Mouse (Mus musculus): ENCODE results near the gene Slc2a13. TPM values are rescaled to one million over a fixed set of nuclear protein-coding genes. Genes with fewer than 3 reads are reported as not detected.

Gene Slc2a13
- polyA plus RNA-seq, 1 experiment from 2014 or later = 2.2 TPM

DNA sequence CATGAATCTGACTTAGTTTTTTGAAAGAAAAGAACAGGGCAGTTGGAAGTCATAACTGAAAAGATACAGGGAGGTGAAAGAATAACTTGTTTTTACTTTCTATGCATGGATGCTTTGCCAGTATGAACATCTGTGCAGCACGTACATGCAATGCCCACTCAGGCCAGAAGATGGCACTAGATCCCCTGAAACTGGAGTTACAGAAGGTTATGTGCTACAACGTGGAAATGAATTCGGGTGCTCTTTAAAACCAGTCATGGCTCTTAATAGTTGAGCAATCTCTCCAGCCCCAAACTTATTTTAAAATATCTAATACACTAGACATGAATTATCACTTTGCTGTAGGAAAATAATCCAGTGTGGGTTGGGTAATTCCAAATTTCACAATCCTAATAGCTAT is 271.7 kb downstream of the Slc2a13 start:
- H3K36me3 ChIP-seq = no peaks in the 10 kb centered on the region
- H3K4me1 ChIP-seq = no peaks in the 10 kb centered on the region
- WGBS = 9% methylated on average over 3 of the region's 3 CpGs
- ATAC-seq (ENCODE audit: low FRiP score, low read depth) = no peak
- no peaks in the 10 kb centered on the region for H3K9me3 ChIP-seq
- no peak overlapping the region for H3K4me2 ChIP-seq (replicated peaks)
- H3K27ac ChIP-seq = no peak overlapping the region
- H3K27me3 ChIP-seq = 0 out of 2 replicates have a peak, but pooled peaks cover 7% of the 10 kb centered on the region
- no peak overlapping the region for H3K9ac ChIP-seq
- no peak overlapping the region for H3K4me3 ChIP-seq

DNA sequence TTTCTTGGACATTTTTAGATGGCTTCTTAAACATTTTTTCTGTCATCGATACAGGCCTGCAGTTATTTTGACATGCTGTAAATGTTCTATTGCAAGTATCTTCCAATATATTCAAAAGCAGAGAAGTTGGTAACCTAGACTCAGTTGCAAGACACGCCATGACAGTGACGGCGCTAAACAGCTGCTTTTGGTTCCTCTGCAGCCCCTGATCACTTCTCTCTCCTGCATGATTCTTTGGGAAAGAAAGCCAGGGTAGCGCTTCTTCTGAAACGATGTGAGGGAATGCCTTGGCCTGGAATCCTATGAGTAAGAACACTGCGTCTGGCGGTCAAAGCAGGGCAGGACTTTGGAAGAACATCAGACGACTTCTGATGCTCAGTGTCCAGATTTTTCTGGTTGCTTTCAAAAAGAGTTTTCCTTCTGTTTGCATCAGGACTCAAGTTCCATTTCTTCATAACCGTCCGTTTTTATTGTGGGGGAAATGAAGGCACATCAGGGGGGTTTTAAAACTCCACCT is 273.7 kb downstream of the Slc2a13 start:
- no peak overlapping the region for H3K4me2 ChIP-seq (replicated peaks)
- ATAC-seq (ENCODE audit: low FRiP score, low read depth) = no peak
- no peak overlapping the region for H3K4me3 ChIP-seq
- H3K4me1 ChIP-seq = no peaks in the 10 kb centered on the region
- H3K9ac ChIP-seq = no peak overlapping the region
- 72% methylated on average over 11 of the region's 11 CpGs for WGBS
- 0 out of 2 replicates have a peak, but pooled peaks cover 7% of the 10 kb centered on the region for H3K27me3 ChIP-seq
- no peak overlapping the region for H3K27ac ChIP-seq
- H3K36me3 ChIP-seq = no peaks in the 10 kb centered on the region
- H3K9me3 ChIP-seq = no peaks in the 10 kb centered on the region

DNA sequence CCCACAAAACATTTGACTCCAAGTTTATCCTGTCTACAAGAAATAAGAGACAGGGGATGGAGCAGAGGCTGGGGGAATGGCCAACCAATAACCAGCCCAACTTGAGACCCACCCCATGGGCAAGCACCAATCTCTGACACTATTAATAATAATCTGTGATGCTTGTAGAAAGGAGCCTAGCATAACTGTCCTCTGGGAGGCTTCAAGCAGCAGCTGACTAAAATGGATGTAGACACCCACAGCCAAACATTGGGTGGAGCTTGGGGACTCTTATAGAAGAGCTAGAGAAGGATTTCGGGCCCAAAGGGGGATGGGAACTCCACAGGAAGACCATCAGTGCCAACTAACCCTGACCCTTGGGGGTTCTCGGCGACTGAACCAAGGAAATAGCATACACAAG is 289.6 kb downstream of the Slc2a13 start:
- no peak overlapping the region for H3K4me3 ChIP-seq
- H3K4me2 ChIP-seq (replicated peaks) = no peak overlapping the region
- H3K4me1 ChIP-seq = no peaks in the 10 kb centered on the region
- 86% methylated on average over 3 of the region's 3 CpGs for WGBS
- no peaks in the 10 kb centered on the region for H3K27me3 ChIP-seq
- no peak overlapping the region for H3K9ac ChIP-seq
- ATAC-seq (ENCODE audit: low FRiP score, low read depth) = no peak
- H3K36me3 ChIP-seq = no peaks in the 10 kb centered on the region; the same call in 1 of the 2 replicates
- H3K27ac ChIP-seq = no peak overlapping the region
- H3K9me3 ChIP-seq = peaks cover 10% of the 10 kb centered on the region

DNA sequence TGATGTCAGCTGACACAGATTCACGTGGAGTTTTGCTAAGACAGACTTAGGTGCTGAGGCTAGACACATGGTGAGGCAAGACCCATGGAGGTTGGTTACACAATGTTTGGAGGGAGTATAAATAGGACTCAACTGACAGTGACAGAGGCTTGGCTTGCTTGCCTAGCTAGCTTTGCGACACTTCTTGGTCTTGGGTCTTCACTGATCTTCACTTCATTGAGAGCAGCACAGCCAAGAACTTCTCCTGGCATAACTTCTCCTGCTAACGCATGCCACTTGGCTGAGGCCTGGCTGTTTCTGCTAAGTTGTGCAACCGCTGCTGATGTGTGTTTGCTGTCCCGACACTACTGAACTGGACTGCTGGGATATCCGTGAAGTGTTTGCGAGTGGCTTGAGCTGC is 290.2 kb downstream of the Slc2a13 start:
- H3K9me3 ChIP-seq = peaks cover 6% of the 10 kb centered on the region
- no peaks in the 10 kb centered on the region; the same call in 1 of the 2 replicates for H3K36me3 ChIP-seq
- H3K27ac ChIP-seq = no peak overlapping the region
- no peak for ATAC-seq (ENCODE audit: low FRiP score, low read depth)
- H3K4me2 ChIP-seq (replicated peaks) = no peak overlapping the region
- WGBS = 88% methylated on average over 7 of the region's 7 CpGs
- H3K9ac ChIP-seq = no peak overlapping the region
- H3K27me3 ChIP-seq = no peaks in the 10 kb centered on the region
- no peak overlapping the region for H3K4me3 ChIP-seq
- no peaks in the 10 kb centered on the region for H3K4me1 ChIP-seq

DNA sequence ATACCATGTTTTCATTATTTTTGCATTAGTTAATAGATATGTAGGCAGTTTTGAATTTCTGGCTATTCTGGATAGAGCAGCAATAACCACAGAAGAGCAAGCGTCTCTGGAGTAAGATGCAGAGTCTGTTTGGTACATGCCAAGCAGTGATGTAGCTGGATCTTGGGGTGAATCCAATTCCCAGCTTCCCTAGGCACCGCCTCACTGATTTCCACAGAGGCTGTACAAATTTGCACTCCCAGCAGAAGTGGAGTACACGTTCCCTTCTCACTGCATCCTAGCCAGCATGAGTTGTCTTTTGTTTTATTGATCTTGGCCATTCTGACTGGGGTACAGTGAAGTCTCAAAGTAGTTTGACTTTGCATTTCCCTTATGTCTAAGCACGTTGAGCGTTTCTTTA is 291.5 kb downstream of the Slc2a13 start:
- Histone ChIP-seq H3K4me3 (no peak overlapping the region), H3K27me3 (no peaks in the 10 kb centered on the region), H3K27ac (no peak overlapping the region), H3K4me2 (replicated peaks) (no peak overlapping the region), H3K4me1 (no peaks in the 10 kb centered on the region), H3K36me3 (no peaks in the 10 kb centered on the region; the same call in 1 of the 2 replicates), H3K9me3 (no peaks in the 10 kb centered on the region), H3K9ac (no peak overlapping the region)
- ATAC-seq (ENCODE audit: low FRiP score, low read depth) = no peak
- WGBS = 90% methylated on average over 5 of the region's 5 CpGs

DNA sequence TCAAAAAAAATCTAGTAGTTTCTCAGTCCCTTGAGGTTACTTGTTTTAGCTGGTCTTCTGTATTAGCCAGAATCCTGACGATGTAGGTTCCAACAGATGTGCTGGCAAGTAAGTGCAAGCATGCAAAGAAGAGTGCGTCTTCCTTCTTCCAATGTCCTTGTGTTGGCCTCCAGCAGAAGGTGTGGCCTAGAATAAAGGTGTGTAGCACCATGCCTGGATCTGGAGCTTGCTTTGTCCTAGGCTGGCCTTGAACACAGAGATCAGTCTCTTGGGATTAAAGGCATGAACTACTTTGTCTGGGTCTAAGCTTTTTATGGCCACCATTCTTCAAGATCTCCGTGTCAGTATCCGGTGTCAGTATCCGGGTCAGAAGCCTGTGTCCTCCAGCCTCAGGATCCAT is 293.5 kb downstream of the Slc2a13 start:
- 87% methylated on average over 5 of the region's 5 CpGs for WGBS
- H3K27me3 ChIP-seq = no peaks in the 10 kb centered on the region
- no peaks in the 10 kb centered on the region for H3K9me3 ChIP-seq
- H3K27ac ChIP-seq = no peak overlapping the region
- H3K36me3 ChIP-seq = no peaks in the 10 kb centered on the region
- no peak overlapping the region for H3K4me3 ChIP-seq
- no peak overlapping the region for H3K4me2 ChIP-seq (replicated peaks)
- no peak for ATAC-seq (ENCODE audit: low FRiP score, low read depth)
- H3K9ac ChIP-seq = no peak overlapping the region
- H3K4me1 ChIP-seq = no peaks in the 10 kb centered on the region

DNA sequence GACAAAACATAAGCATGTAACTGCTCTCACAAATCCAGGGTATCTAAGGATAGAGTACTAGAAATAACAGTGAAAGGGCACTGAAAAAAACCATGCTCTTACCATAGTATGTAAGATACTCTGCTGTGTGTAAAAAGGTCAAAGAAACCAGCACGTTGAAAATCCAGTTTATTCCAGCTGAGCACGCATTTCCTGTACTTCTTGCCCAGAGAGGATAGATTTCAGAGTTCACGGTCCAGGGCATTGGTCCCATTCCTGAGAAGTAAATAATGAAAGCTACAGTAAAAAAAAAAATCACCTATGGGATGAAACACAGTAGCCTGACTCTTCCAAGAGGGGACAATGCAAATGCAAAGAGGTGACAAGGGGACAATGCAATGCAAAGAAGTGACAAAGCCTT is 297.1 kb downstream of the Slc2a13 start:
- Histone ChIP-seq H3K4me3 (no peak overlapping the region), H3K27ac (no peak overlapping the region), H3K9me3 (no peaks in the 10 kb centered on the region), H3K4me2 (replicated peaks) (no peak overlapping the region), H3K36me3 (0 out of 2 replicates have a peak, but pooled peaks cover 5% of the 10 kb centered on the region), H3K4me1 (no peaks in the 10 kb centered on the region), H3K27me3 (no peaks in the 10 kb centered on the region), H3K9ac (no peak overlapping the region)
- ATAC-seq (ENCODE audit: low FRiP score, low read depth) = no peak
- WGBS = 61% methylated on average over 3 of the region's 3 CpGs

DNA sequence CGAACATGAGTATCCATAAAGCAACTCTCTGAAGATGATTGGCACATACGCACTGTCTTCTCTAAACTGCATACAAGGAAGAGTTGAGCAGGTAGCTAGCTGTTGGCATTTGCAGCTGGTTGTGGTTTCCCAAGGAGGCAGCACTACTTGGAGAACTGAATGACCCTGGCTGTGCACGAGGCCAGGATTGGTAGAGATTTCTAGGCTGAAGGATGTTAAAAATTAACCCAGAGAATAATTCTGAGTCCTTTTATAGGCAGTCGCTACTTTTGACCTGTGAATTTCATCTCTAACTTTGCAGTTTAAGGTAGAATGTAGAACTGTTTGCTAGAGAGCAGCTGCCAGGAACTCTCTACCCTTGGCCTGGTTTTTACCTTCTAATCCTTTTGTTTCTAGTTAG is 304.5 kb downstream of the Slc2a13 start:
- Histone ChIP-seq H3K36me3 (0 out of 2 replicates have a peak, but pooled peaks cover 5% of the 10 kb centered on the region), H3K4me3 (no peak overlapping the region), H3K4me2 (replicated peaks) (no peak overlapping the region), H3K9me3 (no peaks in the 10 kb centered on the region), H3K9ac (no peak overlapping the region), H3K27me3 (no peaks in the 10 kb centered on the region), H3K4me1 (no peaks in the 10 kb centered on the region), H3K27ac (no peak overlapping the region)
- 86% methylated on average over 4 of the region's 4 CpGs for WGBS
- no peak for ATAC-seq (ENCODE audit: low FRiP score, low read depth)

DNA sequence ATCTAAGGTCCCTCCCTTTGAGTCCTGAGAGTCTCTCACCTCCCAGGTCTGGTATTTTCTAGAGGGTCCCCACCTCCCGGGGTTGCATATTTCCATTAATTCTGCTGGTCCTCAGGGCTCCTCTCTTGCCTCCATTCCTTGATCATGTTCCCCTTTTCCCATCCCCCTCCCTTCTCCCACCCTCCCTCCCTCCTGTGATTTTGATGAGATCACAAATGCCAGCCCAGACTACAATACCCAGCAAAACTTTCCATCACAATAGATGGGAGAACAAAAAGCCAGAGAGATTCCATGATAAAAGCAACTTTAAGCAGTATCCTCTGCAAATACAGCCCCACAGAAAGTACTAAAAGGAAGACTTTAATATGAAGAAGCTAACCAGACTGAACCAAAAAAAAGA is 309.1 kb downstream of the Slc2a13 start:
- Histone ChIP-seq H3K36me3 (no peaks in the 10 kb centered on the region), H3K4me2 (replicated peaks) (no peak overlapping the region), H3K9ac (no peak overlapping the region), H3K4me3 (no peak overlapping the region), H3K9me3 (no peaks in the 10 kb centered on the region), H3K27me3 (no peaks in the 10 kb centered on the region), H3K27ac (no peak overlapping the region), H3K4me1 (no peaks in the 10 kb centered on the region)
- 87% methylated on average over 1 of the region's 1 CpGs for WGBS
- no peak for ATAC-seq (ENCODE audit: low FRiP score, low read depth)

DNA sequence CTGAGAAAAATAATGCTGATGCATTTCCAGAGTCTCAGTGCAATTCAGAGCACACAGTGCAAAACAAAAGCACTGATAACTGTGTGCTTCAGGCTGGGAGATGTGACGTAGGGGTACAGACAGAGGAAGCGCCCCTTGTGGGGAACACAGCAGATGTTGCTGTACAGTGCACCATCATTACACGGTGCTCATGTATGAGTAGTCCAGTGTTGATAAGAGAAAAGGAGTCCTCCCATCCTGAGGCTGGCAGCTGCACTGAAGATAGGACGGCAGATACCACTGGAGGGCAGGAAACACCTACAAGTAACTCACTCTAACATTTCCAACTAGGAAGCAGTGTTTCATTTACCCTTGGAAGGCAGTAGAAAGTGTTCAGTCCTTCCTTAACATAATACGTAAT is 312.5 kb downstream of the Slc2a13 start:
- no peaks in the 10 kb centered on the region for H3K36me3 ChIP-seq
- H3K9me3 ChIP-seq = no peaks in the 10 kb centered on the region
- H3K4me1 ChIP-seq = no peaks in the 10 kb centered on the region
- no peak overlapping the region for H3K4me2 ChIP-seq (replicated peaks)
- no peaks in the 10 kb centered on the region for H3K27me3 ChIP-seq
- ATAC-seq (ENCODE audit: low FRiP score, low read depth) = no peak
- no peak overlapping the region for H3K9ac ChIP-seq
- no peak overlapping the region for H3K4me3 ChIP-seq
- H3K27ac ChIP-seq = no peak overlapping the region
- 81% methylated on average over 5 of the region's 5 CpGs for WGBS

DNA sequence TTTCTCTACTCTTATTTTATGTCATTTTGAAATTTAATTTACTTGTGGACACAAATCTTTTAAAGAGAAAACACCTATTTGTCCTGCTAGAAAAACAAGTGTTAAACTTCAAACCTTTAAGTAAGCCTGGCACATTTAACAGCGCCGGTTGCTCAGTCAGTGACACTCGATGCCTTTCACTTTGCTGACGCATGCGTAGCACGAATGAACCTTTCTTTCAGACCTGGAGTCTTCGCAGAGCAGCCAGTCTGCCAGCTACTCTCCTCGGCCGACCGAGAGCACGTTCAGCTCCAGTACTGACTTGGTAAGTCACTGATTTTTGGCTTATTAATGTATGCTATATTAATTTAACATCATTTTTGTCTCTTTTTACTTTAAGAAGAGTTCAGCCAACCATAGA is 315.9 kb downstream of the Slc2a13 start:
- Histone ChIP-seq H3K4me2 (replicated peaks) (no peak overlapping the region), H3K36me3 (no peaks in the 10 kb centered on the region), H3K9me3 (no peaks in the 10 kb centered on the region), H3K4me1 (no peaks in the 10 kb centered on the region), H3K4me3 (no peak overlapping the region), H3K9ac (no peak overlapping the region), H3K27me3 (no peaks in the 10 kb centered on the region), H3K27ac (no peak overlapping the region)
- ATAC-seq (ENCODE audit: low FRiP score, low read depth) = no peak
- 61% methylated on average over 11 of the region's 11 CpGs for WGBS

DNA sequence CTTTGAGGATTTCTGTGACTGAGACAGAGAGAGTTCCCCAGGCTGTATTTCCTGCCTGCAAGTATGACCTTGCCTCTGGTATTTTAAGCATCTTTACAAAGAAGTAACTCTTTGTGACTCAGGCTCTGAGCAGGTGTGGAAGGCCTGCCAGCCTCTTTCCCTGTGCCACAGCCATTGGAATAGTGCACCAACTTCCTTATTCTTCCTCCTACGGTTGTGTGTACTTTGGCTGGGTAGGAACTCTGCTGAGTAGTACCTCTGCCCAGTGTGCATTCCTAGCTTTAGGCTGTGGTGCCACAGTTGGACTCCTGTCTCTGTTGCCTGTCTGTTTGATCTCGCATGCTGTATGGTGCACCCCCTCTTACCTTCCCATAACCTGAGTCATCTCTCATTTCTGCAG is 317.8 kb downstream of the Slc2a13 start:
- H3K4me1 ChIP-seq = no peaks in the 10 kb centered on the region
- H3K9ac ChIP-seq = no peak overlapping the region
- H3K4me2 ChIP-seq (replicated peaks) = no peak overlapping the region
- no peaks in the 10 kb centered on the region for H3K27me3 ChIP-seq
- no peak overlapping the region for H3K27ac ChIP-seq
- no peaks in the 10 kb centered on the region for H3K9me3 ChIP-seq
- WGBS = 85% methylated on average over 2 of the region's 2 CpGs
- ATAC-seq (ENCODE audit: low FRiP score, low read depth) = no peak
- H3K4me3 ChIP-seq = no peak overlapping the region
- H3K36me3 ChIP-seq = no peaks in the 10 kb centered on the region

DNA sequence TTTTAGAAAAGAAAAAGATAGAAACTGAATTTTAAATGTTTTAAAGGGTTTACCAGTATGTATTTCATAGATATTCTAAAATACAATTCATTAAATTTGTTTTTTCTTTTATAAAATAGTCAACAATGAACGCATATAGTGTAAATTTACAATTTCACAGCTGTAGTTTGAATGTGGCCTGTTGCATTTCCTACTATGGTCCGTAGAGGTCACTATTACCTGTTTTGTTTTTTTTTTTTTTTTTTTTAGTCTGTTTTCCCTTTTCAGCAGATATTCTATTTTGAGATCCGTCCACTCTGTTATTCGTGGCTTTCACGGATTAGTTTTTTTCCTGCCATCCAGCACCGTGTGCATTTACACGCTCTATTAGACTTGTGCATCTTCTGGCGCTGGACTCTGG is 320.1 kb downstream of the Slc2a13 start:
- Histone ChIP-seq H3K9ac (no peak overlapping the region), H3K4me2 (replicated peaks) (no peak overlapping the region), H3K36me3 (no peaks in the 10 kb centered on the region), H3K4me1 (no peaks in the 10 kb centered on the region), H3K4me3 (no peak overlapping the region), H3K27me3 (no peaks in the 10 kb centered on the region), H3K9me3 (no peaks in the 10 kb centered on the region), H3K27ac (no peak overlapping the region)
- WGBS = 55% methylated on average over 8 of the region's 8 CpGs
- ATAC-seq (ENCODE audit: low FRiP score, low read depth) = no peak

All from limb, embryonic 13.5 days (tissue).